Mouse (Mus musculus) thymus, adult 2 months (tissue): ENCODE measurements around the gene Cnksr1. TPM values are rescaled to one million over a fixed set of nuclear protein-coding genes. Genes with fewer than 3 reads are reported as not detected.

Experiments used
- DNase-seq: peaks from one replicate; pipeline ENCODE4 v3.0.0; 2021
- H3K27ac ChIP-seq: fragments of 200-500 bp; 2 replicates; pipeline ENCODE4 v1.5.1; 2012; ENCODE audit warnings: low read length, control low read depth; ENCODE audit not compliant: control insufficient read depth, insufficient read depth
- H3K27me3 ChIP-seq: fragments of 200-500 bp; 2 replicates; pipeline ENCODE4 v1.6.1; 2012; ENCODE audit warnings: mild to moderate bottlenecking, low read length, moderate library complexity, mixed read lengths; ENCODE audit not compliant: control insufficient read depth, insufficient read depth
- H3K36me3 ChIP-seq: fragments of 200-500 bp; 2 replicates; pipeline ENCODE4 v1.6.1; 2012; ENCODE audit warnings: mild to moderate bottlenecking, low read length, moderate library complexity; ENCODE audit not compliant: control insufficient read depth, insufficient read depth
- H3K4me1 ChIP-seq: fragments of 200-500 bp; replicated peaks from 2 replicates; pipeline ENCODE4 v1.6.1; 2012; ENCODE audit warnings: low read length; ENCODE audit not compliant: control insufficient read depth, insufficient read depth
- H3K4me3 ChIP-seq: fragments of 200-500 bp; 2 replicates; pipeline ENCODE4 v1.5.1; 2012; ENCODE audit warnings: mild to moderate bottlenecking, low read length, control low read depth, moderate library complexity; ENCODE audit not compliant: control insufficient read depth, insufficient read depth
- CTCF ChIP-seq: fragments of 200-500 bp; IDR thresholded peaks from 2 replicates; pipeline ENCODE4 v1.5.1; 2012; ENCODE audit warnings: mild to moderate bottlenecking, control low read depth, low read length, moderate library complexity, borderline replicate concordance; ENCODE audit not compliant: control insufficient read depth, poor library complexity, insufficient read depth; ENCODE audit errors: extremely low read depth
- POLR2A ChIP-seq: fragments of 200-500 bp; IDR thresholded peaks from 2 replicates; pipeline ENCODE4 v1.6.1; 2012; ENCODE audit warnings: mild to moderate bottlenecking, low read length, control low read depth, moderate library complexity; ENCODE audit not compliant: control insufficient read depth, poor library complexity, insufficient read depth; ENCODE audit errors: extremely low read depth
- WGBS: fragments of 180-500 bp; shearing (Covaris S2); methylation state at CpG from one replicate; pipeline ENCODE4 v1.1.7; 2018; 5-methylcytosine and 5-hydroxymethylcytosine counted together
- polyA plus RNA-seq: library from polyadenylated mRNA; depleted of rRNA; stranded (reverse); fragments of >200 nt; gene quantifications from 2 replicates; pipeline ENCODE4 v1.2.3, GENCODE M21; 2012; rRNA removed

The Cnksr1 gene
- polyA plus RNA-seq, 1 experiment: 4.3 TPM

DNA sequence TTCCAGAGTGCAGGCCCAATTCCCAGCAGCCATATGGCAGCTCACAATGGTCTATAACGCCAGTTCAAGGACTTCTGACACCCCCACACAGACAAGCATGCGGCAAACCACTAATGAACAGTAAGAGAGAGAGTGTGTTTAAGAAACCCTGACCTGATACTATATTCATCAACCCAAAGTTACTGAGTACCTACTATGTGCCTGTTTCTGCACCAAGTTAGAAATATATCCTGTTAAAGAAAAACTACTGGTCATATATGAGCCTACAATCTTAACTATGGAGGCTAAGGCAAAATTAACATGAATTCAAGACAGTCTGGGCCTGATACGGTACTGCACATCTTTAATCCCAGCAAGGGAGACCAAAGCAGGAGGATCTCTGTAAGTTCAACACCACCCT is 52.6 kb downstream of the Cnksr1 start:
- no peaks in the 10 kb centered on the region for H3K27me3 ChIP-seq
- WGBS: 92% methylated on average over 3 of the region's 3 CpGs
- H3K4me1 ChIP-seq: peaks cover 19% of the 10 kb centered on the region
- DNase-seq: no peak
- H3K27ac ChIP-seq: no peak overlapping the region
- TF ChIP-seq POLR2A (no peak), CTCF (no peak)
- H3K4me3 ChIP-seq: no peak overlapping the region
- no peaks in the 10 kb centered on the region for H3K36me3 ChIP-seq

DNA sequence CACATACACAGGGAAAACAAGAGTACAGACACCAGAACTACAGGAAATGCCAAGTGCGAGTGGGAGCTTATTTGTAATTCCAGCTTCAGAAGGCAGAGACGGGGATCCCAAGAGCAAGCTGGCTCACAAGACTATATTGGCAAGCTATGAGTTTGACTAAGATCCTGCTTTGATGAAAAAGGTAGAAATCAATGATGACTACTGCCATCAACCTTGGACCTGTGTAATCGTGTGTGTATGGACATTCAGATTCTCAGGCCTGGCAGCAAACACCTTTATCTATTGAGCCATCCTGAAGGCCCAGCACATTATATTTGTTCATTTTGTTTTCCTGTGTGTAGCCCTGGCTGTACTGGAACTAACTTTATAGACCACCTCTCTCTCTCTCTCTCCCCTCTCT is 54.5 kb downstream of the Cnksr1 start:
- Histone ChIP-seq H3K27ac (no peak overlapping the region), H3K4me3 (no peak overlapping the region), H3K4me1 (peaks cover 19% of the 10 kb centered on the region), H3K27me3 (no peaks in the 10 kb centered on the region), H3K36me3 (no peaks in the 10 kb centered on the region)
- WGBS: 95% methylated on average over 3 of the region's 3 CpGs
- no peak for DNase-seq
- TF ChIP-seq CTCF (no peak), POLR2A (no peak)

GRCm38 (mm10) chr4:134181825-134182224 is 56.4 kb downstream of the Cnksr1 start:
- TF ChIP-seq POLR2A (no peak), CTCF (no peak)
- DNase-seq: no peak
- Histone ChIP-seq H3K36me3 (no peaks in the 10 kb centered on the region), H3K4me3 (no peak overlapping the region), H3K27ac (no peak overlapping the region), H3K27me3 (no peaks in the 10 kb centered on the region), H3K4me1 (peaks cover 19% of the 10 kb centered on the region)

- TF ChIP-seq CTCF (no peak), POLR2A (no peak)
- WGBS: 92% methylated on average over 1 of the region's 1 CpGs
- no peak overlapping the region for H3K27ac ChIP-seq
Measured at GRCm38 (mm10) chr4:134181112-134181511, 57.1 kb downstream of the Cnksr1 start.

More at GRCm38 (mm10) chr4:134181112-134181511, 57.1 kb downstream of the Cnksr1 start:
- Histone ChIP-seq H3K4me1 (peaks cover 18% of the 10 kb centered on the region), H3K36me3 (peaks cover 6% of the 10 kb centered on the region; the same call in 1 of the 2 replicates), H3K4me3 (no peak overlapping the region), H3K27me3 (no peaks in the 10 kb centered on the region)
- no peak for DNase-seq

Other genes with a start within 250 kb of the Cnksr1 start
- 32.1 and 33.2 TPM in 2 replicates for gene Dhdds, start 237.5 kb downstream of the Cnksr1 start, polyA plus RNA-seq
- 0.03 TPM in 2 replicates for gene Lin28a, start 219.6 kb downstream of the Cnksr1 start, polyA plus RNA-seq
- 4.9 and 5.3 TPM in 2 replicates for gene Zfp683, start 184.6 kb downstream of the Cnksr1 start, polyA plus RNA-seq
- gene Crybg2, start 177.6 kb downstream of the Cnksr1 start, polyA plus RNA-seq: 4.4 and 5.7 TPM in 2 replicates
- gene Cd52, start 143.3 kb downstream of the Cnksr1 start, polyA plus RNA-seq: 355 and 480 TPM in 2 replicates
- 91.3 and 120 TPM in 2 replicates for gene Ubxn11, start 135.8 kb downstream of the Cnksr1 start, polyA plus RNA-seq
- 1,368 and 1,549 TPM in 2 replicates for gene Sh3bgrl3, start 109.6 kb downstream of the Cnksr1 start, polyA plus RNA-seq
- 127 and 145 TPM in 2 replicates for gene Cep85, start 51.3 kb downstream of the Cnksr1 start, polyA plus RNA-seq
- gene Gm7534, start 35.4 kb downstream of the Cnksr1 start, polyA plus RNA-seq: 0.17 and 0.36 TPM in 2 replicates
- gene Catsper4, start 11.0 kb downstream of the Cnksr1 start, polyA plus RNA-seq: 0.11 and 0.16 TPM in 2 replicates
- not detected in 2 replicates for gene E130218I03Rik, start 5.3 kb upstream of the Cnksr1 start, polyA plus RNA-seq
- gene Zfp593, start 7.2 kb upstream of the Cnksr1 start, polyA plus RNA-seq: 14.8 and 15.1 TPM in 2 replicates
- gene Gm30191, start 8.5 kb upstream of the Cnksr1 start, polyA plus RNA-seq: not detected in 2 replicates
- gene Grrp1, start 15.7 kb upstream of the Cnksr1 start, polyA plus RNA-seq: 5.2 and 6.6 TPM in 2 replicates
- 13.3 and 14.4 TPM in 2 replicates for gene Pdik1l, start 49.5 kb upstream of the Cnksr1 start, polyA plus RNA-seq
- gene Trim63, start 76.7 kb upstream of the Cnksr1 start, polyA plus RNA-seq: 0.43 and 5.9 TPM in 2 replicates
- 1.1 and 2.0 TPM in 2 replicates for gene Slc30a2, start 104.8 kb upstream of the Cnksr1 start, polyA plus RNA-seq
- gene Extl1, start 145.5 kb upstream of the Cnksr1 start, polyA plus RNA-seq: 8.9 and 10.3 TPM in 2 replicates
- 12.2 and 12.3 TPM in 2 replicates for gene Pafah2, start 157.9 kb upstream of the Cnksr1 start, polyA plus RNA-seq
- gene Stmn1, start 229.9 kb upstream of the Cnksr1 start, polyA plus RNA-seq: 134 and 274 TPM in 2 replicates